Mouse (Mus musculus): Measurements from ENCODE around the gene Srrd. TPM values are rescaled to one million over a fixed set of nuclear protein-coding genes. Genes with fewer than 3 reads are reported as not detected.
A peak's percentile ranks its signal among the peaks of the same experiment; 100 is the strongest.

The Srrd gene
- polyA plus RNA-seq, 1 experiment = 26.3 TPM

- Histone ChIP-seq H3K4me3 (replicated peaks) (peak overlapping the region; percentile 47), H3K4me1 (peaks cover 99% of the 10 kb centered on the region), H3K27me3 (replicated peaks) (no peaks in the 10 kb centered on the region), H3K36me3 (replicated peaks; ENCODE audit: low read length) (peaks cover 98% of the 10 kb centered on the region), H3K9me3 (no peaks in the 10 kb centered on the region)
- no peak for TF ChIP-seq GATA1 (IDR thresholded peaks at IDR 0.05; ENCODE audit: borderline replicate concordance, low read length)
- no peak for TF ChIP-seq FLI1 (IDR thresholded peaks at IDR 0.05; ENCODE audit: low read length)
Observed at GRCm38 (mm10) chr5:112300721-112301308, 42.0 kb downstream of the Srrd start.

DNA sequence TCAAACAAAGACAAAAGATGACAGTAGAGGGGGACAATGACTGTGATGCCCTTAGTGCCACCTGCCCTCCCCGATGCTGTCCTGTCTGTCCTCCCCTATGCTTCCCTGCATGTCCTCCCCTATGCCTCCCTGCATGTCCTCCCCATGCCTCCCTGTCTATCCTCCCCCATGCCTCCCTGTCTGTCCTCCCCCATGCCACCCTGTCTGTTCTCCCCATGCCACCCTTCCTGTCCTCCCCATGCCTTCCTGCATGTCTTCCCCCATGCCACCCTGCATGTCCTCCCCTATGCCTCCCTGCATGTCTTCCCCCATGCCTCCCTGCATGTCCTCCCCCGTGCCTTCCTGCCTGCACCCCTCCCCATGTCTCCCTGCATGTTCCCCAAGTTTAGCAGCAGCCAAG lies 42.7 kb downstream of the Srrd start:
- H3K27me3 ChIP-seq (replicated peaks) = no peaks in the 10 kb centered on the region
- TF ChIP-seq FLI1 (IDR thresholded peaks at IDR 0.05; ENCODE audit: low read length) (no peak), GATA1 (IDR thresholded peaks at IDR 0.05; ENCODE audit: borderline replicate concordance, low read length) (no peak)
- H3K4me1 ChIP-seq = peaks cover 100% of the 10 kb centered on the region
- no peaks in the 10 kb centered on the region for H3K9me3 ChIP-seq
- H3K36me3 ChIP-seq (replicated peaks; ENCODE audit: low read length) = peaks cover 98% of the 10 kb centered on the region
- H3K4me3 ChIP-seq (replicated peaks) = peak overlapping the region; percentile 86

GRCm38 (mm10) chr5:112299399-112299798 lies 43.4 kb downstream of the Srrd start:
- peaks cover 98% of the 10 kb centered on the region for H3K36me3 ChIP-seq (replicated peaks; ENCODE audit: low read length)
- peak overlapping the region; percentile 57 for H3K4me3 ChIP-seq (replicated peaks)
- no peak for TF ChIP-seq FLI1 (IDR thresholded peaks at IDR 0.05; ENCODE audit: low read length)
- TF ChIP-seq GATA1 (IDR thresholded peaks at IDR 0.05; ENCODE audit: borderline replicate concordance, low read length) = no peak
- no peaks in the 10 kb centered on the region for H3K27me3 ChIP-seq (replicated peaks)
- no peaks in the 10 kb centered on the region for H3K9me3 ChIP-seq
- H3K4me1 ChIP-seq = peaks cover 100% of the 10 kb centered on the region

- Histone ChIP-seq H3K36me3 (replicated peaks; ENCODE audit: low read length) (peaks cover 98% of the 10 kb centered on the region), H3K9me3 (no peaks in the 10 kb centered on the region), H3K4me1 (peaks cover 100% of the 10 kb centered on the region), H3K27me3 (replicated peaks) (no peaks in the 10 kb centered on the region), H3K4me3 (replicated peaks) (peak overlapping the region; percentile 88)
- no peak for TF ChIP-seq FLI1 (IDR thresholded peaks at IDR 0.05; ENCODE audit: low read length)
- no peak for TF ChIP-seq GATA1 (IDR thresholded peaks at IDR 0.05; ENCODE audit: borderline replicate concordance, low read length)
Observed at GRCm38 (mm10) chr5:112298226-112298988, 44.4 kb downstream of the Srrd start.

GRCm38 (mm10) chr5:112297257-112297656 lies 45.6 kb downstream of the Srrd start:
- Histone ChIP-seq H3K36me3 (replicated peaks; ENCODE audit: low read length) (peaks cover 98% of the 10 kb centered on the region), H3K9me3 (no peaks in the 10 kb centered on the region), H3K4me3 (replicated peaks) (peak overlapping the region; percentile 88), H3K27me3 (replicated peaks) (no peaks in the 10 kb centered on the region), H3K4me1 (peaks cover 100% of the 10 kb centered on the region)
- no peak for TF ChIP-seq GATA1 (IDR thresholded peaks at IDR 0.05; ENCODE audit: borderline replicate concordance, low read length)
- TF ChIP-seq FLI1 (IDR thresholded peaks at IDR 0.05; ENCODE audit: low read length) = no peak

- no peaks in the 10 kb centered on the region for H3K9me3 ChIP-seq
- H3K36me3 ChIP-seq (replicated peaks; ENCODE audit: low read length) = peaks cover 98% of the 10 kb centered on the region
- no peak for TF ChIP-seq GATA1 (IDR thresholded peaks at IDR 0.05; ENCODE audit: borderline replicate concordance, low read length)
- TF ChIP-seq FLI1 (IDR thresholded peaks at IDR 0.05; ENCODE audit: low read length) = no peak
- no peaks in the 10 kb centered on the region for H3K27me3 ChIP-seq (replicated peaks)
- H3K4me1 ChIP-seq = peaks cover 100% of the 10 kb centered on the region
- H3K4me3 ChIP-seq (replicated peaks) = peak overlapping the region; percentile 81
Observed at GRCm38 (mm10) chr5:112296404-112297181, 46.2 kb downstream of the Srrd start.

- H3K4me1 ChIP-seq = peaks cover 100% of the 10 kb centered on the region
- peaks cover 98% of the 10 kb centered on the region for H3K36me3 ChIP-seq (replicated peaks; ENCODE audit: low read length)
Observed at GRCm38 (mm10) chr5:112295564-112295963, 47.3 kb downstream of the Srrd start.

GRCm38 (mm10) chr5:112295162-112295561 lies 47.7 kb downstream of the Srrd start:
- Histone ChIP-seq H3K9me3 (no peaks in the 10 kb centered on the region), H3K36me3 (replicated peaks; ENCODE audit: low read length) (peaks cover 98% of the 10 kb centered on the region), H3K4me3 (replicated peaks) (peak overlapping the region; percentile 69), H3K4me1 (peaks cover 100% of the 10 kb centered on the region), H3K27me3 (replicated peaks) (no peaks in the 10 kb centered on the region)
- no peak for TF ChIP-seq GATA1 (IDR thresholded peaks at IDR 0.05; ENCODE audit: borderline replicate concordance, low read length)
- no peak for TF ChIP-seq FLI1 (IDR thresholded peaks at IDR 0.05; ENCODE audit: low read length)

More at GRCm38 (mm10) chr5:112295564-112295963, 47.3 kb downstream of the Srrd start:
- Histone ChIP-seq H3K4me3 (replicated peaks) (peak overlapping the region; percentile 69), H3K9me3 (no peaks in the 10 kb centered on the region), H3K27me3 (replicated peaks) (no peaks in the 10 kb centered on the region)
- TF ChIP-seq GATA1 (IDR thresholded peaks at IDR 0.05; ENCODE audit: borderline replicate concordance, low read length) (no peak), FLI1 (IDR thresholded peaks at IDR 0.05; ENCODE audit: low read length) (no peak)

- TF ChIP-seq GATA1 (IDR thresholded peaks at IDR 0.05; ENCODE audit: borderline replicate concordance, low read length) (no peak), FLI1 (IDR thresholded peaks at IDR 0.05; ENCODE audit: low read length) (no peak)
- Histone ChIP-seq H3K4me1 (peaks cover 100% of the 10 kb centered on the region), H3K36me3 (replicated peaks; ENCODE audit: low read length) (peaks cover 98% of the 10 kb centered on the region), H3K9me3 (no peaks in the 10 kb centered on the region), H3K4me3 (replicated peaks) (peak overlapping the region; percentile 69), H3K27me3 (replicated peaks) (no peaks in the 10 kb centered on the region)
Observed at GRCm38 (mm10) chr5:112294696-112295095, 48.1 kb downstream of the Srrd start.

All from megakaryocyte, embryonic 14.5 days (primary cell).